Mouse (Mus musculus): Measurements from ENCODE around the gene Larp4. TPM values are rescaled to one million over a fixed set of nuclear protein-coding genes. Genes with fewer than 3 reads are reported as not detected.

Larp4 gene
- total RNA-seq, 2 experiments from 2014 or later = 47.2 to 51.7 TPM

GRCm38 (mm10) chr15:100045576-100045975 lies 75.7 kb downstream of the Larp4 start:
- intact Hi-C loops (cut with DNase I) = no loop called here
- no peak for DNase-seq (ENCODE audit: low spot score in 2 of 2)

GRCm38 (mm10) chr15:100049496-100050087 lies 79.7 kb downstream of the Larp4 start:
- intact Hi-C loops (cut with DNase I) = no loop called here
- DNase-seq (ENCODE audit: low spot score in 2 of 2) = no peak

GRCm38 (mm10) chr15:100050940-100051339 lies 81.1 kb downstream of the Larp4 start:
- intact Hi-C loops (cut with DNase I) = no loop called here
- no peak for DNase-seq (ENCODE audit: low spot score in 2 of 2)

- DNase-seq (ENCODE audit: low spot score in 2 of 2) = no peak
- intact Hi-C loops (cut with DNase I) = no loop called here
Measured at GRCm38 (mm10) chr15:100052726-100053125, 82.9 kb downstream of the Larp4 start.

- intact Hi-C loops (cut with DNase I) = no loop called here
- DNase-seq (ENCODE audit: low spot score in 2 of 2) = no peak
Measured at GRCm38 (mm10) chr15:100056397-100056908, 86.6 kb downstream of the Larp4 start.

- intact Hi-C loops (cut with DNase I) = no loop called here
- DNase-seq (ENCODE audit: low spot score in 2 of 2) = no peak
Measured at GRCm38 (mm10) chr15:100057698-100058097, 87.8 kb downstream of the Larp4 start.

- intact Hi-C loops (cut with DNase I) = no loop called here
- DNase-seq (ENCODE audit: low spot score in 2 of 2) = no peak
Measured at GRCm38 (mm10) chr15:100058143-100058542, 88.3 kb downstream of the Larp4 start.

- no peak for DNase-seq (ENCODE audit: low spot score in 2 of 2)
- intact Hi-C loops (cut with DNase I) = no loop called here
Measured at GRCm38 (mm10) chr15:100058912-100059311, 89.0 kb downstream of the Larp4 start.

GRCm38 (mm10) chr15:100059626-100060311 lies 89.9 kb downstream of the Larp4 start:
- intact Hi-C loops (cut with DNase I) = no loop called here
- no peak for DNase-seq (ENCODE audit: low spot score in 2 of 2)

- intact Hi-C loops (cut with DNase I) = no loop called here
- no peak for DNase-seq (ENCODE audit: low spot score in 2 of 2)
Measured at GRCm38 (mm10) chr15:100060513-100061140, 90.8 kb downstream of the Larp4 start.

GRCm38 (mm10) chr15:100061377-100061776 lies 91.5 kb downstream of the Larp4 start:
- intact Hi-C loops (cut with DNase I) = no loop called here
- DNase-seq (ENCODE audit: low spot score in 2 of 2) = no peak

- intact Hi-C loops (cut with DNase I) = no loop called here
- no peak for DNase-seq (ENCODE audit: low spot score in 2 of 2)
Measured at GRCm38 (mm10) chr15:100063229-100063773, 93.4 kb downstream of the Larp4 start.

Other genes with a start within 250 kb of the Larp4 start
- gene Cox14, start 244.4 kb upstream of the Larp4 start, total RNA-seq (2021) = 100 to 1,000 TPM; 129 to 131 TPM
- 10 to 100 TPM; 38.9 to 39.6 TPM for gene Cers5, start 197.2 kb upstream of the Larp4 start, total RNA-seq (2021)
- gene Lima1, start 94.6 kb upstream of the Larp4 start, total RNA-seq (2021) = 10 to 100 TPM; 10.2 to 13.4 TPM
- not detected for gene Fam186a, start 3.0 kb upstream of the Larp4 start, total RNA-seq (2021)
- 10 to 100 TPM; 62.4 to 66.4 TPM for gene Dip2b, start 68.6 kb downstream of the Larp4 start, total RNA-seq (2021)

All from left cerebral cortex, postnatal 14 days (tissue).